Mouse (Mus musculus): ENCODE measurements around the gene Lgals8.
"Not testable (repeated sequence)": the region's sequence is repeated elsewhere in the genome, so short reads cannot be mapped to it uniquely, and the experiment has no call there.

The Lgals8 gene

DNA sequence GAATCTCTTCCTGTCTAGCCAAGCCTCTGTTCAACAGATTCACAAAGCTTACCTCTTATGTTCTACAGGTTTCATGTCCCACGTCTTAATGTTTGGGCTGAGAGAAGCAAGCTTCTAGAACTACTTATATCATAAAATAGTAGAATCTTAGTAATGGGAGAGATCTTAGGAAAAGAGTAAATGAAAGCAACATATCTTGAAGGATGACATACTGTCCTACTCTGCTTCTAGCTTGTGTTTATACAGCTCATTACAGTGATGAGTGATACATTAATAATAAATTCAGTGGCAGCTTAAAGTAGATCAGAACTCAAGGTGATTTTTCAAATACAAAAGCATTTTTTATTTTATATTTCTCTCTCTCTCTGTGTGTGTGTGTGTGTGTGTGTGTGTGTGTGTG, at the start of gene Lgals8:
Lgals8 (minus strand) TSS at position 101 of the 400 bp plus-strand sequence.
- no peak for DNase-seq

DNA sequence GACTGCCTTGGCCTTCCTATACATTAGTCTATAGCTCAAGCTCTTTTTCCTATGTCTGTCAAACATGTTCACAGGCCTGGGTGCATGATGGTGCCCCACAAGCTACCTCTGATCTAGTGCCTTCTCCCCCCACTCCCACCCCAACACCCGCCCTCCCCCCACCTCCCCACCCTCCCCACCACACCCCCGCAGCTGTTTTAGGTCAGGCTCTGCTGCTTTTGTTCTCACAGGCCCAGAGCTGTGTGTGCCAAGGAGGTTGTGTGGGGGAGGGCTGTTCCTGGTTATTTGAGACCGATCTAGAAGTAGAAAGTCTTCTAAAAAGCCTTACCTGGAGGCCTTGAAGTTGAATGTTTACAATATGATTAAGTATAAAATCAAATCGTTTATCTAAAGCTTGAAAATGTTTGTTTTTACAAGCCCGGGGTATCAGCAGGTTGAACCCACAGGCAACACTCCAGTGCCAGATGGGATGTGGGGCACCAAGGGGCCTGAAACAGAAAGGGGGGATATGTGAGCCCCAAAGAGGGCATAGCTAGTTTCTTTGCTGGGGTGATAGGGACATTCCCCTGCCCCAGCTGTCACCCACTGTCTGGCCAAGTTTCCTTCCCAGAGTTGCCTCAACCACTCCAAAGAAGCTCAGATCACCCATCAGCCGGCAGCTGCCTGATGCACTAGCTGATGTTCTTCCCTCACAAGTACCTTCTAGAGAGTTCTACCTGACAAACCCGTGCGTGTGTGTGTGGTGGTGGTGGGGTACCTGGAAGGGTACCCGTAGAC, 46.6 kb upstream of the Lgals8 start:
- peak; percentile 76 for DNase-seq

GRCm38 (mm10) chr13:12510032-12510431, 45.3 kb upstream of the Lgals8 start:
- peak; percentile 72 for DNase-seq

- peak; percentile 47 for DNase-seq
Observed at GRCm38 (mm10) chr13:12507426-12507825, 42.7 kb upstream of the Lgals8 start.

DNA sequence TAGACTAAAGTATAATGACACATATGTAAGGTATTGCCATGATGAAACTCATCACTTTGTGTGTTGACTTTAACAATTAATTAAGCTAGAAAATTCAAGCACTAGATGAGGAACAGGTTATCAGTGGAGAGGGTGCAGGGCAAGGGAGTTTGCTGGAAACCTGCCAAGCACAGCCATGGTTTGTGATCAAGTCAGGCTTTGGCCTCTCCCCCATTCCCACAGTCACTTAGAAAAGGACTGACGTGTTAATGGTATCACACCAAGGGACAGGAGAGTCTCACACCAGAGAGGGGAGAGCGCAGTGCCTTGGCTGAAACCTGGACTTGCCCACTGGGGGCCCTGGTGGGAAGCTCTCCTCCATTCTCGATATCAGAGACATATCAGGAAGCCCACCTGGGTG, 40.6 kb upstream of the Lgals8 start:
- DNase-seq, result no peak

GRCm38 (mm10) chr13:12503238-12503751, 38.6 kb upstream of the Lgals8 start:
- DNase-seq, result peak; percentile 57

DNA sequence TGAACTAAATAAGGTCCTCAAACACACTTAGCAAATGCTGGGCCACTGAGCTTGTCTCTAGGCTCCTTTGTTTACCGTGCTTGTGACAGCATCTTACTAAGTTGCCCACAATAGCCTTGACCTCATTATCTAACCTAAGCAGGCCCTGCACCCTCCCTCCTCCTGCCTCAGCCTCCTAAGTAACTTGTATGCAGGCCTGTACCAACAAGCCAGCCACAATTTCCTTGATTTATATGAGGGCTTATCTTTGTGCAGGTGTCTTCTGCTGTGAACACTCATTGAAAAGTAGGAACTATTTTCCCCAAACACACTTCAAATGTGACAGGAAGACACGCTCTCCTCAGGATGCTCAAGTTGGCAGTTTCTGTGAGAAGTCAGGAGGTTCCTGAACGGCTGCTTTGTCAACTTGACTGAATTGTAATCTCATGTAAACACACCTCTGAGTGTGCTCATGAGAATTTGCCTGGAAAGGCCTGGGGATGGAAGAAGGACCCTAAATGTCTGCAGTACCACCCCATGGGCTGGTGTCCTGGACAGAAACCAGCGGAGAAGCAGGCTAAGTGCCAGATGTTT, 38.0 kb upstream of the Lgals8 start:
- no peak for DNase-seq

DNA sequence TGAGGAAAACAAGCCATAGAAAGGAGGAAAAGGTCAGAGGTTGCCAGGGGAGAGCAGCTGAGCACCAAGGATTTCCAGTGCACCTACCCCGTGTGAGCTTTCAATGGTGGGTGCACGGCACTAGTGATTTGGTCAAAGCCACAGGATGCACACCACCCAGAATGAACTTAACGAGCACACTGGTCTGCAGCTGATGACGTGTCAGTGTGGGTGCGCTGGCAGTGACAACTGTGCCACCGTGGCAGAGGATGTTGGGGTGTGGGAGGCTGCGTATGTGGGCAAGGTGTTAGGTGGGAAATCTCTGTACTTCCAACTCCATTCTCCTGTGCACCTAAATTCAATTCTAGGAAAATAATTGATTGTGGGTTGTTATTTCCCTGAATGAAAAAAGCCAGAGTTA, 34.4 kb upstream of the Lgals8 start:
- no peak for DNase-seq

- no peak for DNase-seq
Observed at GRCm38 (mm10) chr13:12497809-12498208, 33.1 kb upstream of the Lgals8 start.

- no peak for DNase-seq
Observed at GRCm38 (mm10) chr13:12494750-12495149, 30.0 kb upstream of the Lgals8 start.

DNA sequence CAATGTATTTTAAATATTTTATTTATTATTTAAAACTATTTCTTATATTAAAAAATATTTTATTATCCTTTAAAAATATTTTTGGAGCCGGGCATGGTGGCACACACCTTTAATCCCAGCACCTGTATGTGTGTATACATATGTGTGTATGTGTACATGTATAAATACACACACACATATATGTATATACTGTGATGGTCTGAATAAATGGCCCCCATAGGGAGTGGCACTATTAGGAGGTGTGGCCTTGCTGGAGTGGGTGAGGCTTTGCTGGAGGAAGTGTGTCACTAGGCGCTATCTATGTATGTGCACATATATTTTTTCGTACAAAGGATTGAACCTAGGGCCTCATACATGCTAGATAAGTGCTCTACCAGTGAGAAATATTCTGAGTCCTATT, 27.8 kb upstream of the Lgals8 start:
- DNase-seq, result no peak

GRCm38 (mm10) chr13:12485640-12486039, 20.9 kb upstream of the Lgals8 start:
- no peak for DNase-seq

DNA sequence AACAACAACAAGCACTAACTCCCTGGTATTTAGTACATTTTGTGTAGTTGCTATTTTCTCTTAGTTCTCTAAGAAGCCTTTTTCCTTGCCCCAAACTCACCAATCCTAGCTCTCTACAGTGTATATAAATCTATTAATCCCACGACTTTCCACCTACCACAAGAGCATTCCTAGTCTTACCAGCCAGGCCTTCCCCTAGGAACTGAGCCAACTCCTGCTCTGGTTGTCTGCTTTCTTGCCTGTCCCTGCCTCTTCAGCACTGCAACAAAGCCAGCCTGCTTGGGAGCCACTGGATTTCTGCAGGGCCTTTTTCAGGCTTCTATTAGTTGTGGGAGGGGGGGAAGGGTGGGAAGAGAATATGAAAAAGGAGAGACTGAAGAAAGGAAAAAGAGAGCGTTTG, 20.5 kb upstream of the Lgals8 start:
- no peak for DNase-seq

DNA sequence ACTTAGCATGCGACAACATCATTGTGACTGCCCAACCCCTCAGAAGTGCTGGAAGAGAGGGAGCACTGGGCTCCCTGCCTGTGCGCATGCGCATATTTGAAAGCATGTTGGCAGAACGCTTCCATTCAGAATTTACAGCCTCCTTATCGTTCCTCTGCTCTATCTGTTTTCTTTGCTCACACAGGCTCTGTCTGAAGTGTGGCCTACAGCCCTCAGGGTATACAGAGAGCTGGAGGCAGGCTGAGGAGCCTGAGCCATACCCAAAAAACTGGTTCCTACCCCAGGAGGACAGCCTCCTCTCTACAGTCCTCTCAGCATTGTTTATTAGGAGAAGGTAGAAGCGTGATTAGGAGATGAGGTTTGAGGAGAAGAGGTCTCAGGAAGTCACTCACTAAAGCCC, 15.1 kb upstream of the Lgals8 start:
- DNase-seq, result no peak

- DNase-seq, result peak; percentile 15
Observed at GRCm38 (mm10) chr13:12478301-12478700, 13.6 kb upstream of the Lgals8 start.

DNA sequence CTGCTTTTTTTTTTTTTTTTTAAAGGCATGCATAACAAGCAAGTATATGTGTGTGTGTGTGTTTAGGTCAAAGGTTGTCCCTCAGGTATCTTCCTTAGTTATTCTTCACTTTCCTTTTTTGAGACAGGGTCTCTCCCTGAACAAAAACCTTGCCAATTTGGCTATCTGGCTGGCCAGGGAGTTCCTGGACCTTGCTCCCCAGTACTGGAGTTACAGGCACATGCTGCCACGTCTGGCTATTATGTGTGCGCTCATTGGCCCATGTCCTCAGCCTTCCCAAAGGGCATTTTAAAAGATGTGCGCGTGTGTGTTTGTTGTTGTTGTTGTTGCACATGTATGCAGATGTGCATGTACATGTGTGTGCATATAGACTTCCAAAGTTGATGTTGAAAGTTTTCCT, 12.1 kb upstream of the Lgals8 start:
- no peak for DNase-seq

GRCm38 (mm10) chr13:12475239-12475638, 10.5 kb upstream of the Lgals8 start:
- peak; percentile 24 for DNase-seq

GRCm38 (mm10) chr13:12473724-12474378, 9.1 kb upstream of the Lgals8 start:
- peak; percentile 89 for DNase-seq

DNA sequence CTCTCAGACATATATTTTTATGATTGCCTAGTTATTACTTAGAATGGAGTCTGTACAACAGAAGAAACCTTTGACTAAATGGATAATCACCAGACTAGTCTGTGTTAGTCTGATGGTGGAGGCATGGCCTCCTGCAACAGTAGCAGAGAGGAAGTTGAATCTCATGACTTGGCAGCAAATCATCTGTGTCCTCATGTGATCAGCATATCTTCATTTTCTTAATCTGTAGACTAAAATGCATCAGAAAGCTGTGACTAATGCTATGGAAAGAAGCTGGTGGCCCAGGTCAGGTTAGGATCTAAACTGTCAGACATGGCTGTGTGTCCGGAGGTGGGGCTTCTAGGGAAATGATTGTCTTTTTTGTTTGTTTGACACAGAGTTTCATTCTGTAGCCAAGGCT, 3.7 kb upstream of the Lgals8 start:
- DNase-seq, result no peak

DNA sequence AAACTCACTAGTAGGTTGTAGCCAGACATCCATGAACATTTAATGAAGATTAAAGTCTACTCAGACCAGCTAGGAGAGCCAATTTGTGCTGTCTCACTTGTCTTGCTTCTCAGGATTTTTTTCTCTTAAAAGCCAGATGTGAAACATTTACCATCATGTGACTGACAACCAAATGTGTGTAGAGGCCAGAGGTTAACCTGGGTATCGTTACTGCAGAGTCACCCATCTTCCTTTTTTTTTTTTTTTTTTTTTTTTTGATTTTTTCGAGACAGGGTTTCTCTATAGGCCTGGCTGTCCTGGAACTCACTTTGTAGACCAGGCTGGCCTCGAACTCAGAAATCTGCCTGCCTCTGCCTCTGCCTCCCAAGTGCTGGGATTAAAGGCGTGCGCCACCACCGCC, 585 bp downstream of the Lgals8 start:
- DNase-seq, result not testable (repeated sequence)

GRCm38 (mm10) chr13:12462623-12463022, 2.1 kb downstream of the Lgals8 start:
- no peak for DNase-seq

DNA sequence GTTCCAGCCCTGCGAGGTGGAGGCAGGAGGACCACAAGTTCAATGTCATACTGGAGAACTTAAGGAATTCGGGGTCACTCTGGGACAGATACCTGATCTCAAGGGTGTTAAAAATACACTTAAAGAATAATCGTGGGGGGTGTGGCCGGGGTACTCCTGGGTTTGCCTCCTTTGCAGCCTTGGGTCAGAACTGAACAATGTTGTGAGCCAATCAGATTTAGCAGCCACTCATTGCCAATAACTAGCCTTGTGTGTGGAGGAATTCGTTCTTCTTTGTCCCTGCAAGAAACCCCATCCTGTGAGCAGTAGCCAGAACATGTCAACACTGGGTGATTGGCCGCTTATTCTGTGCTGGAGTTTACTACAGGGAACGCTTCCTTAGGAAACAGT, 3.0 kb downstream of the Lgals8 start:
- DNase-seq, result no peak

DNA sequence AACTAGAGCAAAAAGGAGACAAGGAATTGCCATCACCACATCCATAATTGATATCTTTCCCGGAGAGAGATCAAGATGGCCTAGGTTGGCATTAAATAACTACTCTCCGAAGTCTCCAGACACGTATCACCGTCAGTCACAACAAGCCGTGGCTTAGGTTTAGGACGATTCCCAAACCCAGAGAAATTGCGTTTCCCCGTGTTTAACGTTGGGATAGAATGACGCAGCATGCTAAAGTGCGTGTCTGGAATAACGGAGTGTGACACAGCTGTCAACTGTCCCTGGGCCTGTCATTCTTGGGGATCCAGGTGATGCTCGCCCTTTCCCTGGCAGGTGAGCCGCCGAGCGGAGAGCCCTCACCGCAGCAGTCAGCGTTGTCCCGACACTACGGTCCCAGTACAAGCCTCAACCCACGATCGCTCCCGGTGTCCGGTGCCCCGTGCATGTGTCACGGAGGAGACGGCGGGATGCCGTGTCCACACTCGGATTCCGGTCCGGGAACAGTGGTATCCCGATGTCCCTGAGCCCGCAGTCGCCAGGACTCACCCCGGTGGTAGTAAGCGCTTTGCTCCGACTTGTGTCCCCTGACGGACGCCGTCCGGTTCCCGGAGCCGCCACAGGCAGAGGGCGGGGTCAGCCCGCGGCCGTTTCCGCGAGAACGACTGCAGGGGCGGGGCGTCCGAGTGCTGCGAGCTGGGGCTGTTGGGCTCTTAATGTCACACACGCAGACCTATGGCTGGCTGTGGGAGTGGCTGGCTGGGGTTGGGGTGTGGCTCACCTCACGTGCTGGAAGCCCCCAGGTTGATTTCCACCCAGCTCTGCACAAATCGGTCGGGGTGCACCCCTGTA, 3.6 kb downstream of the Lgals8 start:
- peak; percentile 96 for DNase-seq
